Comparison of ENCODE assay signal across 7 mouse cellular contexts in the genomic region with DNA sequence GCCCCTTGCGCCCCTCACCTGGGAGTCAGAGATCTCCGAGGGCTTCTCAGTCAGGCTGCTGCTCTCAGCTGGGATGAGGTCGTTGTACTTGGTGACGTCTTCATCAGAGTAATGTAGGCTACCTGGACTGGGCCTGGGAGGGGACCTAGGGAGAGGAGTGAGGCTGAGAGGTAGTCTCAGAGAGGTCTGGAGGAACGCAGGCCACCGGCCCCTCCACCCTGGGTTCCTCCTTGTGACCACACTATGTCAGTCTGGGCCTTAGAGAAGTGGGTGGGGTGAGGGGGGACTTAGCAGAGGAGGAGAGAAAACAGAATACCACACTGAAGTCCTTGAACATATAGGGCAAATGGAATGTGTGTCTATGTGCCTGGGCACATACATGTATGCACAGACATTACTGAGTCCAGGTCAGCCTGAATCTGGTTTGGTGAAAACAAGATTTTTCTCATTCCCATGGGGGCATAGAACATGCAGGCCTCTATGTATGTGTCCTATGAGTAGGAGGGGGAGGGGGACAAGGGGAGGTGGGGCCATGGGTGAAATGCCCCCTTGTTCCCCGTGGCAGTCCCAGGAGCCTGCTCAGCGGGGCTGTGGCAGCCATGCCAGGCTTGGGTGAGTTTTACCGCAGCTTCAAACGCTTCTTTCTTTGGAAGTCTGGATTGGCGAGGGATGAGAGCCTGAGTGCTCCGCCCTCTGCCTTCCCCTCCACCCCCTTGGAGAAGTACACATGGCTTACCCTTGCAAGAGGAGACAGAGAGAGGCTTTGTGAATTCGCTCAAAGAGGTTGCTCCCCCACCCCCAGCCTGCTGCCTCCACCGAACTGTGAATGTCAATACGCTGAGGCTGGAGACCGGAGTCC. TPM values are rescaled to one million over a fixed set of nuclear protein-coding genes. Genes with fewer than 3 reads are reported as not detected.
DNase-seq lines count a peak whose midpoint lies in the region; ATAC-seq and TF ChIP-seq lines count a peak whose summit lies in the region.

No protein-coding gene starts in this region.

- ATAC-seq in forebrain, embryonic 16.5 days: peak; percentile 80
- no peak for ATAC-seq in limb, embryonic 11.5 days (ENCODE audit: insufficient number of reproducible peaks, low FRiP score, low TSS enrichment, low read depth)
- ATAC-seq in stomach, postnatal 0 days (ENCODE audit: low FRiP score, low TSS enrichment): 0 out of 2 replicates have a peak, but pooled peaks have one; percentile 13

- H3K9ac ChIP-seq in forebrain, embryonic 16.5 days (replicated peaks; ENCODE audit: low read depth, low read length): no peak overlapping the region; the same call in 1 of the 2 replicates
- no peak overlapping the region for H3K9ac ChIP-seq in limb, embryonic 11.5 days (ENCODE audit: low read length)
- H3K9ac ChIP-seq in stomach, postnatal 0 days (ENCODE audit: low read length): no peak overlapping the region

- H3K27me3 ChIP-seq in forebrain, embryonic 16.5 days (replicated peaks; ENCODE audit: control insufficient read depth, insufficient read depth, low read length): no peaks in the 10 kb centered on the region
- no peaks in the 10 kb centered on the region for H3K27me3 ChIP-seq in limb, embryonic 11.5 days (ENCODE audit: control insufficient read depth, insufficient read depth, low read length)
- H3K27me3 ChIP-seq in stomach, postnatal 0 days (ENCODE audit: control insufficient read depth, insufficient read depth, low read length): no peaks in the 10 kb centered on the region

- no peak overlapping the region for H3K4me2 ChIP-seq in forebrain, embryonic 16.5 days (ENCODE audit: low read length)
- H3K4me2 ChIP-seq in limb, embryonic 11.5 days (ENCODE audit: low read depth, severe bottlenecking): no peak overlapping the region
- H3K4me2 ChIP-seq in stomach, postnatal 0 days (replicated peaks; ENCODE audit: low read depth): no peak overlapping the region

- H3K36me3 ChIP-seq in forebrain, embryonic 16.5 days (ENCODE audit: control insufficient read depth, insufficient read depth): no peaks in the 10 kb centered on the region
- H3K36me3 ChIP-seq in limb, embryonic 11.5 days (ENCODE audit: control insufficient read depth, insufficient read depth, low read length): no peaks in the 10 kb centered on the region
- H3K36me3 ChIP-seq in stomach, postnatal 0 days (ENCODE audit: control insufficient read depth, insufficient read depth, low read length): no peaks in the 10 kb centered on the region

- H3K9me3 ChIP-seq in forebrain, embryonic 16.5 days (ENCODE audit: control insufficient read depth, low read length): no peaks in the 10 kb centered on the region
- no peaks in the 10 kb centered on the region for H3K9me3 ChIP-seq in limb, embryonic 11.5 days (ENCODE audit: control insufficient read depth, low read length)
- H3K9me3 ChIP-seq in stomach, postnatal 0 days (ENCODE audit: control insufficient read depth, low read length): no peaks in the 10 kb centered on the region

- TF ChIP-seq EP300 in stomach, postnatal 0 days (optimal IDR thresholded peaks at IDR 0.05): no peak

- H3K4me1 ChIP-seq in forebrain, embryonic 16.5 days (replicated peaks; ENCODE audit: control insufficient read depth, insufficient read depth, low read length): peaks cover 32% of the 10 kb centered on the region
- H3K4me1 ChIP-seq in limb, embryonic 11.5 days (ENCODE audit: control insufficient read depth, insufficient read depth, low read length): peaks cover 22% of the 10 kb centered on the region
- H3K4me1 ChIP-seq in stomach, postnatal 0 days (replicated peaks; ENCODE audit: control insufficient read depth, insufficient read depth): no peaks in the 10 kb centered on the region; the same call in 1 of the 2 replicates

- peak overlapping the region; percentile 11 for H3K27ac ChIP-seq in forebrain, embryonic 16.5 days (ENCODE audit: low read length)
- H3K27ac ChIP-seq in limb, embryonic 11.5 days (replicated peaks; ENCODE audit: low read depth, low read length): 0 out of 2 replicates have a peak overlapping the region, but pooled peaks have one; percentile 1
- H3K27ac ChIP-seq in stomach, postnatal 0 days (replicated peaks): no peak overlapping the region

- 29% methylated on average over 16 of the region's 16 CpGs for WGBS in forebrain, embryonic 16.5 days
- 57% methylated on average over 16 of the region's 16 CpGs for WGBS in limb, embryonic 11.5 days
- 57% methylated on average over 16 of the region's 16 CpGs for WGBS in stomach, postnatal 0 days

- TF ChIP-seq CTCF in stomach, postnatal 0 days (IDR thresholded peaks at IDR 0.05; ENCODE audit: low read depth): no peak

- H3K4me3 ChIP-seq in forebrain, embryonic 16.5 days (replicated peaks; ENCODE audit: low read length): no peak overlapping the region
- no peak overlapping the region for H3K4me3 ChIP-seq in limb, embryonic 11.5 days (ENCODE audit: low read depth, low read length)
- no peak overlapping the region for H3K4me3 ChIP-seq in stomach, postnatal 0 days (ENCODE audit: low read depth, low read length)

- peak; percentile 61 for DNase-seq in right cerebral cortex, adult 18-20 months
- no peak for DNase-seq in right cerebral cortex, adult 2 months (ENCODE audit: low spot score in 2 of 2)
- DNase-seq in limb, embryonic 11.5 days (ENCODE audit: low spot score): no peak
- no peak for DNase-seq in stomach, postnatal 0 days (ENCODE audit: low spot score)
- no peak for DNase-seq in c-Kit-positive CD71-positive TER-119-positive erythroid progenitor cells, embryonic 14.5 days (ENCODE audit: low spot score)
- DNase-seq in thymus, postnatal 10 days (ENCODE audit: low spot score in 2 of 2): no peak

RNA-seq across cellular contexts. Expression of a gene that starts 39.9 kb away (rescaled TPM):
- polyA plus RNA-seq in forebrain, embryonic 16.5 days (2015; fragmentation: Nextera tagmentation; extraction: Ambion mirVana): 99.9 and 100 TPM in 2 replicates
- polyA plus RNA-seq in limb, embryonic 11.5 days (2014; fragmentation: Nextera tagmentation; extraction: Ambion mirVana): 74.3 and 75.4 TPM in 2 replicates
- 28.9 and 30.6 TPM in 2 replicates for polyA plus RNA-seq in stomach, postnatal 0 days (2015; fragmentation: Nextera tagmentation; extraction: Ambion mirVana)
